Mouse (Mus musculus) hindbrain, embryonic 12.5 days (tissue): ENCODE measurements at regions not wholly inside any gene's neighbourhood (a gene's known extent, or its start where the extent isn't known, plus 50 kb on each side); places are given as distances from the start of the nearest gene placed in this dataset.

Source experiments
- ATAC-seq: fragments of 200-750 bp; cut with Nextera tagmentation; 2 replicates; pipeline ENCODE4 v1.8.0; 2017; ENCODE audit warnings: moderate TSS enrichment; ENCODE audit not compliant: low FRiP score
- H3K27ac ChIP-seq: fragments of 300-500 bp; sonication (generic); 2 replicates; pipeline ENCODE4 v1.5.1; 2016; ENCODE audit warnings: mild to moderate bottlenecking
- H3K27me3 ChIP-seq: fragments of 300-500 bp; sonication (generic); 2 replicates; pipeline ENCODE4 v1.6.1; 2016; ENCODE audit warnings: mild to moderate bottlenecking
- H3K36me3 ChIP-seq: fragments of 300-500 bp; sonication (generic); 2 replicates; pipeline ENCODE4 v1.6.1; 2016; ENCODE audit warnings: mild to moderate bottlenecking
- H3K4me1 ChIP-seq: fragments of 300-500 bp; sonication (generic); 2 replicates; pipeline ENCODE4 v1.6.1; 2016
- H3K4me2 ChIP-seq: fragments of 300-500 bp; sonication (generic); replicated peaks from 2 replicates; pipeline ENCODE4 v1.6.1; 2016; ENCODE audit warnings: mild to moderate bottlenecking
- H3K4me3 ChIP-seq: fragments of 300-500 bp; sonication (generic); 2 replicates; pipeline ENCODE4 v1.5.1; 2016; ENCODE audit warnings: mild to moderate bottlenecking
- H3K9ac ChIP-seq: fragments of 300-500 bp; sonication (generic); 2 replicates; pipeline ENCODE4 v1.6.1; 2016; ENCODE audit warnings: mild to moderate bottlenecking, moderate library complexity
- H3K9me3 ChIP-seq: fragments of 300-500 bp; sonication (generic); replicated peaks from 2 replicates; pipeline ENCODE4 v1.6.1; 2016; ENCODE audit warnings: mild to moderate bottlenecking
- WGBS: fragments of 180-500 bp; shearing (Covaris S2); methylation state at CpG from one replicate; pipeline ENCODE4 v1.1.7; 2016; 5-methylcytosine and 5-hydroxymethylcytosine counted together

GRCm38 (mm10) chr17:83083521-83083920 lies 131.6 kb upstream of the Pkdcc start:
- Histone ChIP-seq H3K27me3 (peaks cover 7% of the 10 kb centered on the region), H3K27ac (no peak overlapping the region), H3K4me2 (no peak overlapping the region), H3K9ac (no peak overlapping the region), H3K9me3 (peaks cover 6% of the 10 kb centered on the region; the same call in 1 of the 2 replicates), H3K36me3 (no peaks in the 10 kb centered on the region), H3K4me1 (peaks cover 10% of the 10 kb centered on the region), H3K4me3 (no peak overlapping the region)
- WGBS = 54% methylated on average over 3 of the region's 3 CpGs
- ATAC-seq = no peak

- H3K9me3 ChIP-seq = no peaks in the 10 kb centered on the region
- 87% methylated on average over 10 of the region's 10 CpGs for WGBS
- H3K27me3 ChIP-seq = 0 out of 2 replicates have a peak, but pooled peaks cover 3% of the 10 kb centered on the region
- H3K27ac ChIP-seq = no peak overlapping the region
- no peaks in the 10 kb centered on the region for H3K36me3 ChIP-seq
- no peak overlapping the region for H3K9ac ChIP-seq
- no peak overlapping the region for H3K4me3 ChIP-seq
- H3K4me2 ChIP-seq = no peak overlapping the region
- H3K4me1 ChIP-seq = 0 out of 2 replicates have a peak, but pooled peaks cover 5% of the 10 kb centered on the region
- ATAC-seq = no peak
These were observed 129.2 kb upstream of the Pkdcc start for GRCm38 (mm10) chr17:83085792-83086475.

- Histone ChIP-seq H3K27ac (no peak overlapping the region), H3K9me3 (no peaks in the 10 kb centered on the region), H3K27me3 (0 out of 2 replicates have a peak, but pooled peaks cover 3% of the 10 kb centered on the region), H3K36me3 (no peaks in the 10 kb centered on the region), H3K9ac (no peak overlapping the region), H3K4me2 (no peak overlapping the region), H3K4me1 (0 out of 2 replicates have a peak, but pooled peaks cover 5% of the 10 kb centered on the region), H3K4me3 (no peak overlapping the region)
- 79% methylated on average over 2 of the region's 2 CpGs for WGBS
- no peak for ATAC-seq
These were observed 128.4 kb upstream of the Pkdcc start for GRCm38 (mm10) chr17:83086703-83087102.

- 92% methylated on average over 2 of the region's 2 CpGs for WGBS
- no peak for ATAC-seq
- 0 out of 2 replicates have a peak, but pooled peaks cover 2% of the 10 kb centered on the region for H3K4me1 ChIP-seq
- no peak overlapping the region for H3K9ac ChIP-seq
- H3K27me3 ChIP-seq = no peaks in the 10 kb centered on the region
- H3K27ac ChIP-seq = no peak overlapping the region
- H3K9me3 ChIP-seq = no peaks in the 10 kb centered on the region
- H3K4me3 ChIP-seq = no peak overlapping the region
- no peak overlapping the region for H3K4me2 ChIP-seq
- H3K36me3 ChIP-seq = no peaks in the 10 kb centered on the region
These were observed 126.6 kb upstream of the Pkdcc start for GRCm38 (mm10) chr17:83088471-83088870.

- Histone ChIP-seq H3K4me2 (no peak overlapping the region), H3K9me3 (no peaks in the 10 kb centered on the region), H3K36me3 (no peaks in the 10 kb centered on the region), H3K9ac (no peak overlapping the region), H3K27me3 (peaks cover 2% of the 10 kb centered on the region; the same call in 1 of the 2 replicates), H3K4me1 (no peaks in the 10 kb centered on the region), H3K4me3 (no peak overlapping the region), H3K27ac (no peak overlapping the region)
- 85% methylated on average over 10 of the region's 10 CpGs for WGBS
- ATAC-seq = no peak
These were observed 125.0 kb upstream of the Pkdcc start for GRCm38 (mm10) chr17:83089856-83090692.

DNA sequence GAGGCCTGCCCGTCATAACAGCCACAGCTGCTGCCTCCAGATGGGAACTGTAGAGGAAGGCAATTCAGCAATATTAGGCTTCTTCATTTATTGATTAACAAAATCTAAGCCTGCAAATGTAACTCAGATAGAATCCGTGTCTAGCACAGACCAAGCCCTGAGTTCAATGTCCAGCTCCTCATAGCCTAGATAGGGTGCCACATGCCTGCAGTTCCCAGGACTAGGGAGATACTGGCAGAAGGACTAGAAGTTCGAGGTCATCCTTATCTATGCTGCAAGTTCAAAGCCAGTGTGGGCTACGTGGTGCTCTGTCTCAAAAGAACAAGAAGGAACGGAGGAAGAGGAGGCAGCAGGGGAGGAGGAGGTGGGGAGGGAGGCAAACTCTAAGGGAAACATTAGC lies 121.2 kb upstream of the Pkdcc start:
- ATAC-seq = no peak
- H3K36me3 ChIP-seq = no peaks in the 10 kb centered on the region
- H3K4me3 ChIP-seq = no peak overlapping the region
- peaks cover 4% of the 10 kb centered on the region; the same call in 1 of the 2 replicates for H3K27me3 ChIP-seq
- no peak overlapping the region for H3K27ac ChIP-seq
- H3K4me2 ChIP-seq = no peak overlapping the region
- 80% methylated on average over 5 of the region's 5 CpGs for WGBS
- no peaks in the 10 kb centered on the region for H3K9me3 ChIP-seq
- H3K4me1 ChIP-seq = peaks cover 7% of the 10 kb centered on the region; the same call in 1 of the 2 replicates
- no peak overlapping the region for H3K9ac ChIP-seq

DNA sequence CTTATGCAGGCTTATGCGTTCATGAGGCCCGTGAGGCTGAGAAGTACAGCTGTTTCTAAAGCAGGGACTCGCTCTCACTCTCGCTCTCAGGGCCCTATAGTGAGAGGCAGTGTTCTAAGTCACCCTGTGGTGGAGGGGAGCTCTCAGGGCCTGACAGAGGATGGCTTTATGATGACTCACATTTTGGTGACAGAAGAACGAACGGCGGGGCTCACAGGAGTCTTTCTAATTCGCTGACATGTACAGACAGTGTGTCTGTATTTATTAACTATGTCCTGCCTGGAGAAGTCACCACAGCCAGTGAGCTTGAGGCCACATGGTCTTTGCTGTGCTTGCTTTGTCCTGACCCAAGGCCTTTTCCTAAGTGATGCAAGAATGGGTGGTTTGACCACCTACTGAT lies 118.6 kb upstream of the Pkdcc start:
- Histone ChIP-seq H3K9ac (no peak overlapping the region), H3K27ac (no peak overlapping the region), H3K4me1 (peaks cover 13% of the 10 kb centered on the region; the same call in 1 of the 2 replicates), H3K27me3 (peaks cover 6% of the 10 kb centered on the region; the same call in 1 of the 2 replicates), H3K4me3 (no peak overlapping the region), H3K4me2 (no peak overlapping the region), H3K9me3 (no peaks in the 10 kb centered on the region), H3K36me3 (no peaks in the 10 kb centered on the region)
- no peak for ATAC-seq
- WGBS = 62% methylated on average over 8 of the region's 8 CpGs

DNA sequence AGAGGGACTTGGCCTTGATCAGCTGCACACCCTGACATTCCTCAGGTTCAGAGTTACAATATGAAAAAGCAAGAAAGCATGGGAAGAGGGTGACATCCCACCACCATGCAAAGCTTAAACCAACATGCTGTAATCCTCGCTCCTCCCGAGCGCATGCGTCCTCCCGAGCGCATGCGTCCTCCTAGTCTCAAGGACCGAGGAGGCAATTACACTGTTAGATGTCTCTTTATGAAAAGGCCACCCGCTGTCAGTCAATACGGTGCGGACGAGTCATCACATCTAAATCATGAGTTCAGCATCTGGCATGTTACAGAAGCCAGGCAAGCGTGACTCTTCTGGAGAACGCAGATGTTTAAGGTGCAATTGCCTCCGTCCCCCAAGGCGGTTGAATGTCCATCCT lies 117.1 kb upstream of the Pkdcc start:
- Histone ChIP-seq H3K9ac (no peak overlapping the region), H3K4me2 (no peak overlapping the region), H3K4me1 (peaks cover 13% of the 10 kb centered on the region; the same call in 1 of the 2 replicates), H3K27me3 (peaks cover 6% of the 10 kb centered on the region; the same call in 1 of the 2 replicates), H3K36me3 (no peaks in the 10 kb centered on the region), H3K9me3 (no peaks in the 10 kb centered on the region), H3K4me3 (no peak overlapping the region), H3K27ac (no peak overlapping the region)
- WGBS = 74% methylated on average over 16 of the region's 16 CpGs
- ATAC-seq = no peak

DNA sequence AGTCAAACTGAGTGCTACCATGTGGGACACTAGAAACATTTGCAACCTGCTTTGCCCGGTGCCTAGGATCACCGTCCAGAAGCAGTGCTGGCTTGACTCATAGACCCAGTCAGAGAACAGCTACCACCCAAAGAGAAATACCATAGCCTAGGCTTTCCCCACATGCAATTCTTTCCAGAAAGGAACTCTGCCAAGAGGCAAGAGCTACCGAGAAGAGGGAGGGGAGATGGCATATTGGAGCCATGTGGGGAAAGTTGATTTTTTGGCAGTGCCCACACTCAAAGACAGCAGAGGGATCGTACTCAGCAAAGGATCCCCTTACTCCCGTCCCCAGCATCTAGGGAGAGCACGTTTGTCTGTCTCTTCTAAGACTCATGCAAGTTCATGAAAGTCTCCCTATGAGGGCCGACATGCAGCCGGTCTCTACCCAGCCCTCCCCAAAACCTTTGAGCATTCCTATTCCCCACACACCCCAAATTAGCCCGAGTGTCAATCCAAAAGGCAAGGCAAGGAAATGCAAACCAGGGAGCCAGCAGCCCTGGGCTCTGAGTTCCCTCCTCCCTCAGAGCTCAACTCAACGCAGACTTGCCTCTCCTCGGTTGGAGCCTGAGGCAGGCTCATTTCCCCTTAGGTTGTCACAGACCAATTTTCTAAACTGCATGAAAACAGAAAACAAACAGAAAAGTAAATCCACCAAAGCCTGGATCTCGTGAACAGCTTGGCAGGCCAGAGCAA lies 116.2 kb upstream of the Pkdcc start:
- H3K27me3 ChIP-seq = peaks cover 6% of the 10 kb centered on the region; the same call in 1 of the 2 replicates
- no peak for ATAC-seq
- no peak overlapping the region for H3K4me2 ChIP-seq
- 65% methylated on average over 12 of the region's 12 CpGs for WGBS
- H3K9ac ChIP-seq = no peak overlapping the region
- no peak overlapping the region for H3K4me3 ChIP-seq
- H3K27ac ChIP-seq = no peak overlapping the region
- H3K36me3 ChIP-seq = no peaks in the 10 kb centered on the region
- peaks cover 13% of the 10 kb centered on the region; the same call in 1 of the 2 replicates for H3K4me1 ChIP-seq
- H3K9me3 ChIP-seq = no peaks in the 10 kb centered on the region

- Histone ChIP-seq H3K36me3 (no peaks in the 10 kb centered on the region), H3K4me3 (no peak overlapping the region), H3K27me3 (0 out of 2 replicates have a peak, but pooled peaks cover 4% of the 10 kb centered on the region), H3K4me2 (no peak overlapping the region), H3K9ac (no peak overlapping the region), H3K4me1 (peaks cover 13% of the 10 kb centered on the region; the same call in 1 of the 2 replicates), H3K27ac (no peak overlapping the region), H3K9me3 (no peaks in the 10 kb centered on the region)
- 65% methylated on average over 7 of the region's 7 CpGs for WGBS
- no peak for ATAC-seq
These were observed 114.1 kb upstream of the Pkdcc start for GRCm38 (mm10) chr17:83101035-83101434.

DNA sequence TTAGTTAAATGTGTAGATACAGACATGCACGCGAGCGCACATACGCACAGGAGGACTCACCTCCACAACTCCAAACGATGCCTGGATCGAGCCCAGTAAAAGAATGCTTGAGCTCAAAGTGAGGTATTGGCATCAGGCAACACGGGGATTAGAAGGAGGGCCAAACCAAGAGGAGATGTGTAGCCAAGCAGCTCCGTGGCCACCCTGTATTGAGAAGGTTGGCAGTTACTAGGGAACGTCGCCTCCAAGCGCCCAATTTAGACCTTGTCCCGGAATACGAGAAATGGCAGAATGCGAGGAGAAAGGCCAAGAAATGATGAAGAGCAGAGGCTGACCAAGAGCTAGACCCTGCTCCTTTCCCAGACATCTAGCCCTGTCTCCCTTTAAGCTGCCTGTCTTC lies 113.3 kb upstream of the Pkdcc start:
- H3K4me1 ChIP-seq = 0 out of 2 replicates have a peak, but pooled peaks cover 8% of the 10 kb centered on the region
- 91% methylated on average over 14 of the region's 14 CpGs for WGBS

More for the DNA sequence above, 113.3 kb upstream of the Pkdcc start:
- Histone ChIP-seq H3K4me2 (no peak overlapping the region), H3K36me3 (no peaks in the 10 kb centered on the region), H3K9me3 (no peaks in the 10 kb centered on the region), H3K4me3 (no peak overlapping the region), H3K27me3 (0 out of 2 replicates have a peak, but pooled peaks cover 4% of the 10 kb centered on the region), H3K27ac (no peak overlapping the region), H3K9ac (no peak overlapping the region)
- ATAC-seq = no peak
